14 mouse cellular contexts compared by ENCODE assay signal in the genomic region with DNA sequence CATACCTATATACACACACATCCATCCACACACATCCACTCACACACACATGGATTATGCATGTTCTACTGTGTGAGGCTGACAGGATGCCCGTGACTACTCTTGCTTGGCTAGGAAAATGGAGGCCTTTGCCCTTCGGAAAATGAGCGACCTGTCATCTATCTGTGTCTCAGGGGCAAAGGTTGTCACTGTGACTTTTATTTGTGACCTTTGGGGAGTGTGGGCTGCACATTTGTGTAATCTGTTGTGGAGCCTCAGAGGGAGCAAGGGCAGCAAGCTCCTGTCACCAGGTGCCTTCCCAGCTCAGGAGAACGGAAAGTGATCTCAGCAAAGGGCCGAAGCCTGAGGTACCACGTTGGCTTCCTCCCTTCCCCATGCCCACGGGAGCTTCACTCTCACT. TPM values are rescaled to one million over a fixed set of nuclear protein-coding genes. Genes with fewer than 3 reads are reported as not detected.
A peak's percentile ranks its signal among the peaks of the same experiment; 100 is the strongest.
DNase-seq lines count a peak whose midpoint lies in the region; ATAC-seq and TF ChIP-seq lines count a peak whose summit lies in the region.
"Had no signal": no experiment of that assay in that cellular context is flagged by ENCODE, and none has a peak within 500 bp of the region (broad histone marks: within the 10 kb centered on the region; RNA-seq: fewer than 3 reads in every experiment).

No protein-coding gene starts in this region.

- H3K9ac ChIP-seq in forebrain, embryonic 14.5 days (ENCODE audit: low read length) = peak overlapping the region; percentile 7; the same call in 1 of the 2 replicates
- no peak overlapping the region for H3K9ac ChIP-seq in forebrain, postnatal 0 days
- 0 out of 2 replicates have a peak overlapping the region, but pooled peaks have one; percentile 7 for H3K9ac ChIP-seq in hindbrain, postnatal 0 days (replicated peaks; ENCODE audit: low read length)
- no peak overlapping the region for H3K9ac ChIP-seq in hindbrain, embryonic 12.5 days
- no peak overlapping the region for H3K9ac ChIP-seq in liver, embryonic 13.5 days

- peaks cover 13% of the 10 kb centered on the region; the same call in 1 of the 2 replicates for H3K4me1 ChIP-seq in forebrain, embryonic 14.5 days (ENCODE audit: control insufficient read depth, insufficient read depth, low read length)
- no peaks in the 10 kb centered on the region for H3K4me1 ChIP-seq in forebrain, postnatal 0 days (ENCODE audit: insufficient read depth)
- H3K4me1 ChIP-seq in hindbrain, postnatal 0 days (ENCODE audit: insufficient read depth, low read length) = peaks cover 16% of the 10 kb centered on the region
- peaks cover 8% of the 10 kb centered on the region for H3K4me1 ChIP-seq in hindbrain, embryonic 12.5 days
- H3K4me1 ChIP-seq in liver, embryonic 13.5 days (replicated peaks) = peaks cover 50% of the 10 kb centered on the region

- H3K36me3 ChIP-seq in forebrain, embryonic 14.5 days (ENCODE audit: control insufficient read depth, insufficient read depth, low read length) = no peaks in the 10 kb centered on the region
- no peaks in the 10 kb centered on the region for H3K36me3 ChIP-seq in forebrain, postnatal 0 days (ENCODE audit: insufficient read depth)
- no peaks in the 10 kb centered on the region for H3K36me3 ChIP-seq in hindbrain, postnatal 0 days (ENCODE audit: insufficient read depth, low read length)
- no peaks in the 10 kb centered on the region for H3K36me3 ChIP-seq in hindbrain, embryonic 12.5 days
- H3K36me3 ChIP-seq in liver, embryonic 13.5 days = no peaks in the 10 kb centered on the region

- no peak overlapping the region for H3K4me2 ChIP-seq in forebrain, embryonic 14.5 days (ENCODE audit: low read length)
- H3K4me2 ChIP-seq in forebrain, postnatal 0 days (ENCODE audit: low read depth) = no peak overlapping the region
- no peak overlapping the region for H3K4me2 ChIP-seq in hindbrain, postnatal 0 days (ENCODE audit: low read depth, low read length)
- no peak overlapping the region for H3K4me2 ChIP-seq in hindbrain, embryonic 12.5 days (replicated peaks)
- no peak overlapping the region for H3K4me2 ChIP-seq in liver, embryonic 13.5 days
- H3K4me2 ChIP-seq: midbrain, embryonic 11.5 days had no signal

- no peak overlapping the region for H3K27ac ChIP-seq in forebrain, embryonic 14.5 days (ENCODE audit: low read depth, low read length)
- H3K27ac ChIP-seq in forebrain, postnatal 0 days (ENCODE audit: low read depth, low read length) = no peak overlapping the region
- peak overlapping the region; percentile 70; the same call in 1 of the 2 replicates for H3K27ac ChIP-seq in hindbrain, postnatal 0 days
- H3K27ac ChIP-seq in hindbrain, embryonic 12.5 days = no peak overlapping the region
- peak overlapping the region; percentile 61 for H3K27ac ChIP-seq in liver, embryonic 13.5 days

- no peaks in the 10 kb centered on the region for H3K9me3 ChIP-seq in forebrain, embryonic 14.5 days (replicated peaks; ENCODE audit: control insufficient read depth, low read length)
- H3K9me3 ChIP-seq in forebrain, postnatal 0 days (ENCODE audit: low read length) = no peaks in the 10 kb centered on the region
- no peaks in the 10 kb centered on the region for H3K9me3 ChIP-seq in hindbrain, postnatal 0 days (ENCODE audit: low read length)
- no peaks in the 10 kb centered on the region for H3K9me3 ChIP-seq in hindbrain, embryonic 12.5 days (replicated peaks)
- no peaks in the 10 kb centered on the region for H3K9me3 ChIP-seq in liver, embryonic 13.5 days (replicated peaks)
- H3K9me3 ChIP-seq: G1E had no signal

- no peaks in the 10 kb centered on the region for H3K27me3 ChIP-seq in forebrain, embryonic 14.5 days (replicated peaks; ENCODE audit: control insufficient read depth, insufficient read depth, low read length)
- H3K27me3 ChIP-seq in forebrain, postnatal 0 days (ENCODE audit: insufficient read depth, low read length) = no peaks in the 10 kb centered on the region
- no peaks in the 10 kb centered on the region for H3K27me3 ChIP-seq in hindbrain, postnatal 0 days (ENCODE audit: insufficient read depth, low read length)
- 0 out of 2 replicates have a peak, but pooled peaks cover 3% of the 10 kb centered on the region for H3K27me3 ChIP-seq in hindbrain, embryonic 12.5 days
- no peaks in the 10 kb centered on the region for H3K27me3 ChIP-seq in liver, embryonic 13.5 days

- no peak for TF ChIP-seq CTCF in forebrain, postnatal 0 days (IDR thresholded peaks at IDR 0.05; ENCODE audit: low read depth)
- TF ChIP-seq CTCF in hindbrain, postnatal 0 days (IDR thresholded peaks at IDR 0.05; ENCODE audit: low read depth) = no peak

- ATAC-seq in forebrain, embryonic 14.5 days = no peak
- no peak for ATAC-seq in forebrain, postnatal 0 days
- no peak for ATAC-seq in hindbrain, postnatal 0 days
- no peak for ATAC-seq in hindbrain, embryonic 12.5 days (ENCODE audit: low FRiP score)
- ATAC-seq in liver, embryonic 13.5 days (ENCODE audit: low read depth) = no peak

- H3K4me3 ChIP-seq in forebrain, embryonic 14.5 days (ENCODE audit: low read depth, low read length) = no peak overlapping the region
- H3K4me3 ChIP-seq in forebrain, postnatal 0 days (ENCODE audit: low read depth, low read length) = no peak overlapping the region
- no peak overlapping the region for H3K4me3 ChIP-seq in hindbrain, postnatal 0 days (ENCODE audit: low read length)
- no peak overlapping the region for H3K4me3 ChIP-seq in hindbrain, embryonic 12.5 days
- no peak overlapping the region for H3K4me3 ChIP-seq in liver, embryonic 13.5 days (replicated peaks)

- WGBS in forebrain, embryonic 14.5 days = 90% methylated on average over 7 of the region's 7 CpGs
- 85% methylated on average over 7 of the region's 7 CpGs for WGBS in forebrain, postnatal 0 days
- 78% methylated on average over 7 of the region's 7 CpGs for WGBS in hindbrain, postnatal 0 days
- 78% methylated on average over 7 of the region's 7 CpGs for WGBS in hindbrain, embryonic 12.5 days
- 70% methylated on average over 7 of the region's 7 CpGs for WGBS in liver, embryonic 13.5 days (ENCODE audit: insufficient replicate concordance)

- no peak for DNase-seq in forebrain, embryonic 14.5 days (ENCODE audit: low spot score)
- DNase-seq in forebrain, postnatal 0 days = no peak
- DNase-seq in hindbrain, postnatal 0 days (ENCODE audit: low spot score) = no peak
- peak; percentile 20 for DNase-seq in MN1 (ENCODE audit: low spot score)
- no peak for DNase-seq in liver, embryonic 13.5 days
- no peak for DNase-seq in embryo, embryonic 10 days (ENCODE audit: low spot score)
- DNase-seq in gastrocnemius, postnatal 4 days (ENCODE audit: low spot score in 2 of 2) = no peak
- DNase-seq: thymus, adult 18-20 months had no signal

RNA-seq across cellular contexts. Expression of a gene that starts 25.2 kb away (rescaled TPM):
- polyA plus RNA-seq in forebrain, embryonic 14.5 days (2014; fragmentation: Nextera tagmentation; extraction: Ambion mirVana) = 2.2 and 2.4 TPM in 2 replicates
- total RNA-seq in forebrain, postnatal 0 days (2014; rRNA removed) = 4.1 and 5.5 TPM in 2 replicates
- 3.3 and 4.6 TPM in 2 replicates for polyA plus RNA-seq in forebrain, postnatal 0 days (2015; fragmentation: Nextera tagmentation; extraction: Ambion mirVana)
- 10.0 and 13.2 TPM in 2 replicates for total RNA-seq in hindbrain, postnatal 0 days (2014; rRNA removed)
- 6.6 TPM in 2 replicates for polyA plus RNA-seq in hindbrain, postnatal 0 days (2015; fragmentation: Nextera tagmentation; extraction: Ambion mirVana)
- polyA plus RNA-seq in hindbrain, embryonic 12.5 days (2016; fragmentation: Nextera tagmentation; extraction: Ambion mirVana) = 4.9 TPM in 2 replicates
- polyA plus RNA-seq in liver, embryonic 13.5 days (2015; fragmentation: Nextera tagmentation; extraction: Ambion mirVana) = 4.4 and 4.6 TPM in 2 replicates
- 10 to 100 TPM; 62.2 to 72.7 TPM for total RNA-seq in gastrocnemius, postnatal 4 days (2021)

RNA-seq across cellular contexts. Expression of a gene that starts 35.4 kb away (rescaled TPM):
- not detected in 2 replicates for polyA plus RNA-seq in forebrain, embryonic 14.5 days (2014; fragmentation: Nextera tagmentation; extraction: Ambion mirVana)
- not detected in 2 replicates for total RNA-seq in forebrain, postnatal 0 days (2014; rRNA removed)
- not detected in 2 replicates for polyA plus RNA-seq in forebrain, postnatal 0 days (2015; fragmentation: Nextera tagmentation; extraction: Ambion mirVana)
- total RNA-seq in hindbrain, postnatal 0 days (2014; rRNA removed) = 0.21 TPM in 1 of 2 replicates, not detected in the other
- polyA plus RNA-seq in hindbrain, postnatal 0 days (2015; fragmentation: Nextera tagmentation; extraction: Ambion mirVana) = 0.14 and 0.42 TPM in 2 replicates
- not detected in 2 replicates for polyA plus RNA-seq in hindbrain, embryonic 12.5 days (2016; fragmentation: Nextera tagmentation; extraction: Ambion mirVana)
- 0.08 TPM in 1 of 2 replicates, not detected in the other for polyA plus RNA-seq in liver, embryonic 13.5 days (2015; fragmentation: Nextera tagmentation; extraction: Ambion mirVana)
- total RNA-seq in gastrocnemius, postnatal 4 days (2021) = not detected
- total RNA-seq: G1E; gastrocnemius, postnatal 14 days; left cerebral cortex, adult 18-20 months had no signal
- polyA plus RNA-seq: G1E; midbrain, embryonic 11.5 days; neural tube, embryonic 14.5 days had no signal

Comparison
In these comparisons a context has a peak if more than half of its experiments do, and no peak if none do; other contexts are left out.
1. H3K27ac ChIP-seq: peak in hindbrain, postnatal 0 days (single experiment) and liver, embryonic 13.5 days (single experiment); none in forebrain, embryonic 14.5 days (single experiment), forebrain, postnatal 0 days (single experiment) and hindbrain, embryonic 12.5 days (single experiment).
2. H3K9ac ChIP-seq: peak in forebrain, embryonic 14.5 days (single experiment) and hindbrain, postnatal 0 days (single experiment); none in forebrain, postnatal 0 days (single experiment), hindbrain, embryonic 12.5 days (single experiment) and liver, embryonic 13.5 days (single experiment).